Mouse (Mus musculus): ENCODE data around the gene Kif20b. TPM values are rescaled to one million over a fixed set of nuclear protein-coding genes. Genes with fewer than 3 reads are reported as not detected.

Gene Kif20b
- polyA plus RNA-seq, 1 experiment from 2014 or later: 14.1 TPM

DNA sequence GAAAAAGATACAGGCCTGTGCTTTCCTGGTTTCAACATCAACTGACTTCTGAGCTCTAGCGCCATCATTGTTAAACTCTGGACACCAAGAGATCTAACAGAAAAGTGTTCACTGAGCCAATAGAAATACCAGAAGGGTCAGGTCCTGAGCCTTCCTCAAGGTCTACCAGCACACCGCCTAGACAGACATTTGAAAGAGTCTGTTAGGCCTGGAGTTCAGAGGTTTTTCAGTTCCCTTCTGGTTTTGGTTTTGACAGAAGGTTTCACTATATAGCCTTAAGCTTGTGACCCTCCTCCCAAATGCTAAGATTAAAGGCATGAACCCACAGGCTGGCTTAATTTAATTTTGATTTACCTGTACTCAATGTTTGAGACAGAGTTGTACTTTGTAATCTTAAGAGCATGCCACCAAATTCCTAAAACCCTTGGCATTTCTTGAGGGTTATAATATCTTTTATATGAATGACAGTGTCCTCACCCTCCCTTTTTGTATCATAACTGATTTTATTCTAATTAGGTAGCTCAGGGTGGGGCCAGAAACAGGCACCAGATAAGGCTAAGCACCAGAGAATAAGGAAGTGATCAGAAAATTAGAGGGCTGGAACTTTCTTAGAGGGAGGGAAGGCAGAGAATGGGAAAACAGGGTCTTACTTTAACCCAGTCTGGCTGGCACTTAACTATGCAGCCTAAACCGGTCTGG lies 38.5 kb upstream of the Kif20b start:
- H3K4me3 ChIP-seq (replicated peaks; ENCODE audit: low read depth, low read length): no peak overlapping the region
- no peak overlapping the region for H3K27ac ChIP-seq (replicated peaks; ENCODE audit: low read depth, low read length)
- H3K9me3 ChIP-seq (ENCODE audit: control insufficient read depth, low read length): no peaks in the 10 kb centered on the region
- no peak overlapping the region for H3K9ac ChIP-seq (replicated peaks; ENCODE audit: low read length)
- 0 out of 2 replicates have a peak, but pooled peaks cover 7% of the 10 kb centered on the region for H3K4me1 ChIP-seq (ENCODE audit: control insufficient read depth, insufficient read depth, low read length)
- ATAC-seq (ENCODE audit: low FRiP score, low TSS enrichment) (no peak), DNase-seq (no peak)
- WGBS: 93% methylated on average over 3 of the region's 3 CpGs
- no peaks in the 10 kb centered on the region for H3K27me3 ChIP-seq (ENCODE audit: control insufficient read depth, insufficient read depth, low read length)
- no peak overlapping the region for H3K4me2 ChIP-seq (ENCODE audit: low read length)
- no peaks in the 10 kb centered on the region for H3K36me3 ChIP-seq (ENCODE audit: control insufficient read depth, insufficient read depth, low read length)

DNA sequence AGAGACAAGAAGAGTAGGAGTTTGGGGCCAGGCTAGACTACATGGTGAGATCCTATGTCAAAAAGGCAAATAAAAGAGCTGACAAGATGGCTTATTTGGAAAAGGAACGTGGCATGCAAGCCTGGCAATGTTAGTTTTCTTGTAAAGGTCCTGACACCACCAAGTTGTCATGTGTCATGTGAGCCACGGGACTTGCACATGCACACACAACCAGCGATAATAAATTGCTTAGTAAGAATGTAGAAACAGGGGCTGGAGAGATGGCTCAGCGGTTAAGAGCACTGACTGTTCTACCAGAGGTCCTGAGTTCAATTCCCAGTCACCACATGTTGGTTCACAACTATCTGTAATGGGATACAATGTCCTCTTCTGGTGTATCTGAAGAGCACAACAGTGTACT lies 35.8 kb upstream of the Kif20b start:
- Histone ChIP-seq H3K36me3 (ENCODE audit: control insufficient read depth, insufficient read depth, low read length) (no peaks in the 10 kb centered on the region), H3K4me3 (replicated peaks; ENCODE audit: low read depth, low read length) (no peak overlapping the region), H3K4me1 (ENCODE audit: control insufficient read depth, insufficient read depth, low read length) (no peaks in the 10 kb centered on the region), H3K9ac (replicated peaks; ENCODE audit: low read length) (no peak overlapping the region), H3K9me3 (ENCODE audit: control insufficient read depth, low read length) (no peaks in the 10 kb centered on the region), H3K4me2 (ENCODE audit: low read length) (no peak overlapping the region), H3K27me3 (ENCODE audit: control insufficient read depth, insufficient read depth, low read length) (no peaks in the 10 kb centered on the region), H3K27ac (replicated peaks; ENCODE audit: low read depth, low read length) (no peak overlapping the region)
- DNase-seq (no peak), ATAC-seq (ENCODE audit: low FRiP score, low TSS enrichment) (no peak)
- WGBS: 88% methylated on average over 4 of the region's 4 CpGs

DNA sequence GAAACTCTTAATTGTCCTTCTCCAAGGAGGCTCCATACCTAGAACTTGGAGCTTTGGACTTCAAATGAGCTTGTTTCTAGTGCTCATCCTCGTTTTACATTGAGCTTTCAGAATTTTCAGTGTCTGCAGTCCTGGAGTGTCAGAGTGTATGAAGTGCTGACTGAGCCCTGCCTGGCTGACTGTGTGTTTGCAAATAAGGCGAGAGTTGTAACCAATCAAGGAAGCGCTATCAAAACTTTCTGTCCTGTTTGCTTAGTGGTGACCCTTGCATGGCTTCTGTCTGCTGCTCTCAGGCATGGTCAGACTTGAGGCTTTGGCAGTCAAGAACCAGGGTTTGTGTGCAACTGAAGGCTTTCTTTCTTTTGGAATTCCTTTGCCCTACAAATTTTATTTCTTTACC lies 31.2 kb upstream of the Kif20b start:
- no peak for ATAC-seq (ENCODE audit: low FRiP score, low TSS enrichment)
- DNase-seq: no peak
- H3K27me3 ChIP-seq (ENCODE audit: control insufficient read depth, insufficient read depth, low read length): no peaks in the 10 kb centered on the region
- H3K27ac ChIP-seq (replicated peaks; ENCODE audit: low read depth, low read length): no peak overlapping the region
- no peaks in the 10 kb centered on the region for H3K36me3 ChIP-seq (ENCODE audit: control insufficient read depth, insufficient read depth, low read length)
- H3K9ac ChIP-seq (replicated peaks; ENCODE audit: low read length): no peak overlapping the region
- no peak overlapping the region for H3K4me3 ChIP-seq (replicated peaks; ENCODE audit: low read depth, low read length)
- H3K4me1 ChIP-seq (ENCODE audit: control insufficient read depth, insufficient read depth, low read length): no peaks in the 10 kb centered on the region
- H3K9me3 ChIP-seq (ENCODE audit: control insufficient read depth, low read length): no peaks in the 10 kb centered on the region
- 79% methylated on average over 3 of the region's 3 CpGs for WGBS
- no peak overlapping the region for H3K4me2 ChIP-seq (ENCODE audit: low read length)

DNA sequence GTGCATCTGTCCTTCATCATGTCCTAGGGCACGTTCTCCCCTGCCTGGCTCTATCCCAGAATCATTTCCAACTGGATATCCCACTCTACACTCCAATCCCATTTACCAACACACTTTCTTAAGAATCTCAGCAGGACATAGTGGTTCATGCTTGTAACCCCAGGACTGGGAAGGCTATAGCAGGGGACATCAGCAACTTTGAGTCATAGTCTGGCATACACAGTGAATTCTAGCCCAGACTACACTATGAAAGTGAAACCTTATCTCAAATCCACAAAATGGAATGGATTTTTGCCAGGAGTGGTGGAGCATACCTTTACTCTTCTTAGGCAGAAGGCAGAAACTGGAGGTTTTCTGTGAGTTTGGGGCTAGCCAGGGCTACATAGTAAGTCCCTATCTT lies 30.6 kb upstream of the Kif20b start:
- Histone ChIP-seq H3K4me2 (ENCODE audit: low read length) (no peak overlapping the region), H3K4me3 (replicated peaks; ENCODE audit: low read depth, low read length) (no peak overlapping the region), H3K9ac (replicated peaks; ENCODE audit: low read length) (no peak overlapping the region), H3K36me3 (ENCODE audit: control insufficient read depth, insufficient read depth, low read length) (no peaks in the 10 kb centered on the region), H3K9me3 (ENCODE audit: control insufficient read depth, low read length) (no peaks in the 10 kb centered on the region), H3K4me1 (ENCODE audit: control insufficient read depth, insufficient read depth, low read length) (no peaks in the 10 kb centered on the region), H3K27me3 (ENCODE audit: control insufficient read depth, insufficient read depth, low read length) (no peaks in the 10 kb centered on the region), H3K27ac (replicated peaks; ENCODE audit: low read depth, low read length) (no peak overlapping the region)
- DNase-seq (no peak), ATAC-seq (ENCODE audit: low FRiP score, low TSS enrichment) (no peak)
- 92% methylated on average over 1 of the region's 1 CpGs for WGBS

DNA sequence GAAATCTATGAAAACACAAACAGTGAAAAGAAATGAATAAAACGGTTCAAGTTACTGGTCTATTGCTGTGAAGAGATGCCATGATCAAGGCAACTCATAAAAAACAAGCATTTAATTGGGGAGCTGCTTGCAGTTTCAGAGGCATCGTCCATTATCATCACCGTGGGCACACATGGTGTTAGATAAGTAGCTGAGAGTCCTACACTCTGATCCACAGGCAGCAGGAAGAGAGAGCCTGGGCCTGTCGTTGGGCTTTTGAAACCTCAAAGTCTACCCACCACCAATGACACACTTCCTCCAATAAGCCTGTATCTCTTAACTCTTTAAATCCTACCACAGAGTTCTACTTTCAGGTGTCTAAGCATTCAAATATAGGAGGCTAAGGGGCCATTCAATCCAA lies 27.1 kb upstream of the Kif20b start:
- DNase-seq: no peak
- no peaks in the 10 kb centered on the region for H3K27me3 ChIP-seq (ENCODE audit: control insufficient read depth, insufficient read depth, low read length)
- H3K36me3 ChIP-seq (ENCODE audit: control insufficient read depth, insufficient read depth, low read length): no peaks in the 10 kb centered on the region
- no peak overlapping the region for H3K4me2 ChIP-seq (ENCODE audit: low read length)
- H3K4me3 ChIP-seq (replicated peaks; ENCODE audit: low read depth, low read length): no peak overlapping the region
- 88% methylated on average over 4 of the region's 4 CpGs for WGBS
- no peak for ATAC-seq (ENCODE audit: low FRiP score, low TSS enrichment)
- H3K27ac ChIP-seq (replicated peaks; ENCODE audit: low read depth, low read length): no peak overlapping the region
- H3K9ac ChIP-seq (replicated peaks; ENCODE audit: low read length): no peak overlapping the region
- H3K4me1 ChIP-seq (ENCODE audit: control insufficient read depth, insufficient read depth, low read length): no peaks in the 10 kb centered on the region
- H3K9me3 ChIP-seq (ENCODE audit: control insufficient read depth, low read length): no peaks in the 10 kb centered on the region

DNA sequence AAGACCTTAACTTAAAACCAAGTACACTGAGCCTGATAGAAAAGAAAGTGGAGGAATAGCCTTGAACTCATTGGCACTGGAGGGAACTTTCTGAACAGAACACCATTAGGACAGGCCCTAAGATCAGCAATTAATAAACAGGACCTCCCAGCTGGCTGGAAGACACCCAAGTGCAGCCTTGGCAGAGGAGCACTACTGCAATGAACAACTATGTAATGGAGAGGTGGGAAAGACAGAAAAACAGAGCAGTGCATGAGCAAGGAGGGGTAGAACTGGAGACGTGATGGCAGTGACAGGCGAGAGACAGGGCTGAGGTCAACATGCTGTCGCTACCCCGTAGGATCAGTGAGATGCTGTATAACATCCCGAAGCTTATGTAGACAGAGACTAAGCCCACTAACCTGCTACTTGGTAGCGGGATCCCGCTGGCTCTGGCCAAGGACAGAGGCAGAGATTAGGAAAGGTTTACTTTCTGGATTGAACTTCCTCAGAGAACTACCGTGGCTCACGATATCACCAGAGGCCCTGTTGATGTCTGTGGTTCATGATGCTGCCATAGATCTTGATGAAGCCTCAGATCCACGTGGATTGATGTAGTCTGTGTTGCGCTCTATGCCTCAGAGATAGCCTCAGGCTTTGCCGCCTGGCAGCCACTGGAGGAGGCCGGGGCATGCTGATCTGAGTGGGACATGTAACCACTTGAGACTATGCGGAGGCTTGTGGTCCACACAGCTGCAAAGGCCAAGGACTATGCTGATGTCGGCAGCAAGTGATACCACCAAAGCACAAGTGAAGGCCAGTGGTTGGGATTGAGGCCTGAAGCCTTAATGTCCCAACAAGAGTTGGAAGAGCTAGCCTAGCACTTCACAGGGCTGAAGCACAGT lies 24.8 kb upstream of the Kif20b start:
- 92% methylated on average over 15 of the region's 15 CpGs for WGBS
- Histone ChIP-seq H3K9ac (replicated peaks; ENCODE audit: low read length) (no peak overlapping the region), H3K27me3 (ENCODE audit: control insufficient read depth, insufficient read depth, low read length) (no peaks in the 10 kb centered on the region), H3K36me3 (ENCODE audit: control insufficient read depth, insufficient read depth, low read length) (no peaks in the 10 kb centered on the region), H3K4me2 (ENCODE audit: low read length) (no peak overlapping the region), H3K27ac (replicated peaks; ENCODE audit: low read depth, low read length) (no peak overlapping the region), H3K4me1 (ENCODE audit: control insufficient read depth, insufficient read depth, low read length) (no peaks in the 10 kb centered on the region), H3K9me3 (ENCODE audit: control insufficient read depth, low read length) (no peaks in the 10 kb centered on the region), H3K4me3 (replicated peaks; ENCODE audit: low read depth, low read length) (no peak overlapping the region)
- DNase-seq (no peak), ATAC-seq (ENCODE audit: low FRiP score, low TSS enrichment) (no peak)

DNA sequence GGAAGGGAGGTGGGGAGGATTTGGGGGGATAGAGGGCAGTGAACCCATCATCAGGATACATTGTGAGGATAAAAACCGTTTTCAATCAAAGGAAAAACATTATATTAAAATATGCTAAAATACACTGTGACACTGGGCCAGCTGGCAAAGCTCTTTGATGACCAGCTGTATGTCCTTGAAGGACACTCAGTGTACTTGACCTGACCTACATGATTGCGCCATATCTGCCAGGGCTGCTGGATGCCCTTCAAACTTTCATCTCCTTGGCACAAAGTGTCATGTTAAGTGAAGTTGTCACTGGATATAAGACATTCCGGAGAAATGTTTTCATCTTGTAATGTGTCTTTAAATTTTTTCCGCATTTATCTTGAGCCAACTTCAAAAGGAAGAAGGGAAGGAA lies 23.2 kb upstream of the Kif20b start:
- Histone ChIP-seq H3K9me3 (ENCODE audit: control insufficient read depth, low read length) (no peaks in the 10 kb centered on the region), H3K4me3 (replicated peaks; ENCODE audit: low read depth, low read length) (no peak overlapping the region), H3K4me1 (ENCODE audit: control insufficient read depth, insufficient read depth, low read length) (no peaks in the 10 kb centered on the region), H3K36me3 (ENCODE audit: control insufficient read depth, insufficient read depth, low read length) (no peaks in the 10 kb centered on the region), H3K4me2 (ENCODE audit: low read length) (no peak overlapping the region), H3K9ac (replicated peaks; ENCODE audit: low read length) (no peak overlapping the region), H3K27me3 (ENCODE audit: control insufficient read depth, insufficient read depth, low read length) (no peaks in the 10 kb centered on the region), H3K27ac (replicated peaks; ENCODE audit: low read depth, low read length) (no peak overlapping the region)
- ATAC-seq (ENCODE audit: low FRiP score, low TSS enrichment) (no peak), DNase-seq (no peak)
- 89% methylated on average over 4 of the region's 4 CpGs for WGBS

DNA sequence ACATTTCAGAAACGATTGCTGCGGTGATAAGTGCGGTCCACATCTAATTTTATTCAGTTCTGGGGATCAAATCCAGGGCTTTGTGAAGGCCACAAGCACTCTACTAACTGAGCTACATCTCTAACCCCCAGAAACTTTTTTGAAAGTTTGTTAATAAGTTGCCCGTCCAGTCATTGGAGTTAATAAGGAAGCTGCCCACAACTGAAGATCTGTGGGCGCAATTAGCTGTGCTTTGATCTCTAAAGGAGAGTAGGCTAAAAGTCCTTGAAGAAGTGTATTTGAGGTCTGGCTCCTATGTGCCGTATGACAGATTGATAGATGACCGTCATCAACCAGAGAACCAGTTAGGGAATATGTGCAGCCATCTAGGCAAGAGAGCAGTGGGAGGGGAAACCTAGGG lies 20.9 kb upstream of the Kif20b start:
- Histone ChIP-seq H3K4me1 (ENCODE audit: control insufficient read depth, insufficient read depth, low read length) (no peaks in the 10 kb centered on the region), H3K27ac (replicated peaks; ENCODE audit: low read depth, low read length) (no peak overlapping the region), H3K27me3 (ENCODE audit: control insufficient read depth, insufficient read depth, low read length) (no peaks in the 10 kb centered on the region), H3K9ac (replicated peaks; ENCODE audit: low read length) (no peak overlapping the region), H3K36me3 (ENCODE audit: control insufficient read depth, insufficient read depth, low read length) (no peaks in the 10 kb centered on the region), H3K4me2 (ENCODE audit: low read length) (no peak overlapping the region), H3K9me3 (ENCODE audit: control insufficient read depth, low read length) (no peaks in the 10 kb centered on the region), H3K4me3 (replicated peaks; ENCODE audit: low read depth, low read length) (no peak overlapping the region)
- DNase-seq (no peak), ATAC-seq (ENCODE audit: low FRiP score, low TSS enrichment) (no peak)
- 95% methylated on average over 7 of the region's 7 CpGs for WGBS

DNA sequence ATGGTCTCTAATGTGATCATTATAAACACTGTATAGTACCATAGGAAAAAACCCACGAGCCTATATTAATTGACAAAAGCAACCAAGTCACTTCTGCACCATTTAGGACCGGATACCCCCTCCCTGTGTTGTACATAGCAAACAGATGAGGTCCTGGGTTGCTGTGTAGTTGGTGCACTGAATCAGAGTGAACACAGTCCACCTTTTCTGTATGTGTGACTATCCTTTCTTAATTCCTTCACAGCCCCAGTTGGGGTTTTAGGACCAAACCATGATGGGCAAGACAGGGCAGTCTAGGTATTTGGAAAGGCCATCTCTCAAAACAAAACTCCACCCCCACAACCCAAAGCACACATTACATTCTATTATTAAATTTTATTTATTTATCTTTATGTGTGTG lies 20.4 kb upstream of the Kif20b start:
- ATAC-seq (ENCODE audit: low FRiP score, low TSS enrichment) (no peak), DNase-seq (no peak)
- Histone ChIP-seq H3K4me1 (ENCODE audit: control insufficient read depth, insufficient read depth, low read length) (no peaks in the 10 kb centered on the region), H3K4me3 (replicated peaks; ENCODE audit: low read depth, low read length) (no peak overlapping the region), H3K27me3 (ENCODE audit: control insufficient read depth, insufficient read depth, low read length) (no peaks in the 10 kb centered on the region), H3K9me3 (ENCODE audit: control insufficient read depth, low read length) (no peaks in the 10 kb centered on the region), H3K27ac (replicated peaks; ENCODE audit: low read depth, low read length) (no peak overlapping the region), H3K9ac (replicated peaks; ENCODE audit: low read length) (no peak overlapping the region), H3K4me2 (ENCODE audit: low read length) (no peak overlapping the region), H3K36me3 (ENCODE audit: control insufficient read depth, insufficient read depth, low read length) (no peaks in the 10 kb centered on the region)
- WGBS: 94% methylated on average over 2 of the region's 2 CpGs

All from midbrain, embryonic 14.5 days (tissue).